Mouse (Mus musculus): Measurements from ENCODE around the gene Oas2. TPM values are rescaled to one million over a fixed set of nuclear protein-coding genes. Genes with fewer than 3 reads are reported as not detected.
"Not testable (repeated sequence)": the region's sequence is repeated elsewhere in the genome, so short reads cannot be mapped to it uniquely, and the experiment has no call there.

The Oas2 gene
- 3.9 and 6.4 TPM in 2 replicates for polyA plus RNA-seq (2012; rRNA removed)

GRCm38 (mm10) chr5:120749688-120750087, at the start of gene Oas2:
Gene Oas2, minus strand, starts transcription at chr5:120749853.
- no peak for DNase-seq (ENCODE audit: low read depth, low spot score)
- WGBS, result 24% methylated on average over 5 of the region's 5 CpGs

GRCm38 (mm10) chr5:120798943-120799342, 49.3 kb upstream of the Oas2 start:
- 60% methylated on average over 2 of the region's 2 CpGs for WGBS
- not testable (repeated sequence) for DNase-seq (ENCODE audit: low read depth, low spot score)

- not testable (repeated sequence) for DNase-seq (ENCODE audit: low read depth, low spot score)
- 70% methylated on average over 5 of the region's 5 CpGs for WGBS
Observed at GRCm38 (mm10) chr5:120798147-120798546, 48.5 kb upstream of the Oas2 start.

- DNase-seq (ENCODE audit: low read depth, low spot score), result not testable (repeated sequence)
- WGBS, result 72% methylated on average over 9 of the region's 9 CpGs
Observed at GRCm38 (mm10) chr5:120795480-120796034, 45.9 kb upstream of the Oas2 start, which contains the start of gene Oas1e. Gene Oas1e, minus strand, starts transcription at chr5:120795530.

- WGBS, result 12% methylated on average over 2 of the region's 2 CpGs
- DNase-seq (ENCODE audit: low read depth, low spot score), result no peak
Observed at GRCm38 (mm10) chr5:120793043-120793442, 43.4 kb upstream of the Oas2 start.

GRCm38 (mm10) chr5:120787042-120787441, 37.4 kb upstream of the Oas2 start:
- DNase-seq (ENCODE audit: low read depth, low spot score), result no peak
- 59% methylated on average over 3 of the region's 3 CpGs for whole genome bisulfite sequencing

- DNase-seq (ENCODE audit: low read depth, low spot score), result no peak
- 69% methylated on average over 2 of the region's 2 CpGs for WGBS
Observed at GRCm38 (mm10) chr5:120782446-120782845, 32.8 kb upstream of the Oas2 start.

- WGBS, result 87% methylated on average over 1 of the region's 1 CpGs
- no peak for DNase-seq (ENCODE audit: low read depth, low spot score)
Observed at GRCm38 (mm10) chr5:120781646-120782045, 32.0 kb upstream of the Oas2 start.

GRCm38 (mm10) chr5:120779922-120780321, 30.3 kb upstream of the Oas2 start:
- 20% methylated on average over 3 of the region's 3 CpGs for WGBS
- no peak for DNase-seq (ENCODE audit: low read depth, low spot score)

- WGBS, result 38% methylated on average over 2 of the region's 2 CpGs
- DNase-seq (ENCODE audit: low read depth, low spot score), result no peak
Observed at GRCm38 (mm10) chr5:120778941-120779340, 29.3 kb upstream of the Oas2 start.

GRCm38 (mm10) chr5:120777478-120777877, 27.8 kb upstream of the Oas2 start, which contains the start of gene Oas3:
Gene Oas3, minus strand, starts transcription at chr5:120777661.
- WGBS, result 39% methylated on average over 9 of the region's 9 CpGs
- peak; percentile 1 for DNase-seq (ENCODE audit: low read depth, low spot score)

- WGBS, result 70% methylated on average over 5 of the region's 5 CpGs
- DNase-seq (ENCODE audit: low read depth, low spot score), result no peak
Observed at GRCm38 (mm10) chr5:120776801-120777200, 27.1 kb upstream of the Oas2 start.

- 65% methylated on average over 14 of the region's 14 CpGs for WGBS
- no peak for DNase-seq (ENCODE audit: low read depth, low spot score)
Observed at GRCm38 (mm10) chr5:120775287-120775985, 25.8 kb upstream of the Oas2 start.

GRCm38 (mm10) chr5:120769396-120769795, 19.7 kb upstream of the Oas2 start:
- DNase-seq (ENCODE audit: low read depth, low spot score), result no peak
- 52% methylated on average over 3 of the region's 3 CpGs for WGBS

- 70% methylated on average over 8 of the region's 8 CpGs for WGBS
- no peak for DNase-seq (ENCODE audit: low read depth, low spot score)
Observed at GRCm38 (mm10) chr5:120765010-120765409, 15.4 kb upstream of the Oas2 start.

- 38% methylated on average over 6 of the region's 6 CpGs for WGBS
- no peak for DNase-seq (ENCODE audit: low read depth, low spot score)
Observed at GRCm38 (mm10) chr5:120761901-120762300, 12.2 kb upstream of the Oas2 start.

- WGBS, result 83% methylated on average over 4 of the region's 4 CpGs
- no peak for DNase-seq (ENCODE audit: low read depth, low spot score)
Observed at GRCm38 (mm10) chr5:120754215-120754614, 4.6 kb upstream of the Oas2 start.

- WGBS, result 80% methylated on average over 3 of the region's 3 CpGs
- no peak for DNase-seq (ENCODE audit: low read depth, low spot score)
Observed at GRCm38 (mm10) chr5:120752786-120753185, 3.1 kb upstream of the Oas2 start.

GRCm38 (mm10) chr5:120751206-120751605, 1.6 kb upstream of the Oas2 start:
- DNase-seq (ENCODE audit: low read depth, low spot score), result no peak
- WGBS, result 58% methylated on average over 3 of the region's 3 CpGs

- DNase-seq (ENCODE audit: low read depth, low spot score), result peak; percentile 14
- WGBS, result 4% methylated on average over 5 of the region's 5 CpGs
Observed at GRCm38 (mm10) chr5:120746451-120746850, 3.2 kb downstream of the Oas2 start.

- WGBS, result 37% methylated on average over 4 of the region's 4 CpGs
- no peak for DNase-seq (ENCODE audit: low read depth, low spot score)
Observed at GRCm38 (mm10) chr5:120742125-120742524, 7.5 kb downstream of the Oas2 start.

Data from large intestine, adult 2 months (tissue).